Mouse (Mus musculus): ENCODE results near the gene Atp2b2.

- TF ChIP-seq CTCF (IDR thresholded peaks at IDR 0.05; ENCODE audit: low read depth) (no peak), EP300 (IDR thresholded peaks at IDR 0.05; ENCODE audit: low read depth) (no peak)
Observed at GRCm38 (mm10) chr6:113868552-113868951, 173.9 kb downstream of the Atp2b2 start.

Data from liver, embryonic 14.5 days (tissue).